Mouse (Mus musculus): ENCODE measurements around the gene 5830473C10Rik. TPM values are rescaled to one million over a fixed set of nuclear protein-coding genes. Genes with fewer than 3 reads are reported as not detected.
"Not testable (repeated sequence)": the region's sequence is repeated elsewhere in the genome, so short reads cannot be mapped to it uniquely, and the experiment has no call there.

The 5830473C10Rik gene
- polyA plus RNA-seq, 1 experiment = 0.10 TPM

GRCm38 (mm10) chr5:90591936-90592335 is 31.0 kb downstream of the 5830473C10Rik start:
- DNase-seq (ENCODE audit: extremely low spot score in 1 of 2, low spot score in 1 of 2) = no peak

- DNase-seq (ENCODE audit: extremely low spot score in 1 of 2, low spot score in 1 of 2) = no peak
Observed at GRCm38 (mm10) chr5:90594945-90595344, 34.0 kb downstream of the 5830473C10Rik start.

DNA sequence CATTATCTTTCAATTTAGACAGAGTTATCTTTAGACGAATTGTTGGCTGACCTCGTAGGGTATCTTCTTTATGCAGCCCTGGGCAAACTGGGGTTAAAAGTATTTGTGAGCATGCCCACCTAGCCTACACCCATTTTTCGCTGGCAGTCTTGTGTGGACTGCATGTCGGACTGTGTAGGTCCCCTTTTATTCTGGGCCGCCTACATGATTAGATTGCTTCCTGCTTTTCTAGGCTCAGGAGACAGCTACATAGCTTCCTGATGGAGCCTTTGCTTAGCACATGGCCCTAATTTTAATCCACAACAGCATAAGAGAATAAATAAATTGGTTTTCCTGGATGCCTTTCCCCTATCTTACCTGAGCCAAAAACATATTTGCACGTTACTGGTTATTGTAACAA is 35.2 kb downstream of the 5830473C10Rik start:
- DNase-seq (ENCODE audit: extremely low spot score in 1 of 2, low spot score in 1 of 2) = no peak

- DNase-seq (ENCODE audit: extremely low spot score in 1 of 2, low spot score in 1 of 2) = peak in 1 of 2 experiments; percentile 82
Observed at GRCm38 (mm10) chr5:90601469-90601868, 40.6 kb downstream of the 5830473C10Rik start.

GRCm38 (mm10) chr5:90603407-90603923 is 42.6 kb downstream of the 5830473C10Rik start:
- DNase-seq (ENCODE audit: extremely low spot score in 1 of 2, low spot score in 1 of 2) = no peak

- DNase-seq (ENCODE audit: extremely low spot score in 1 of 2, low spot score in 1 of 2) = no peak
Observed at GRCm38 (mm10) chr5:90608906-90609305, 48.0 kb downstream of the 5830473C10Rik start.

DNA sequence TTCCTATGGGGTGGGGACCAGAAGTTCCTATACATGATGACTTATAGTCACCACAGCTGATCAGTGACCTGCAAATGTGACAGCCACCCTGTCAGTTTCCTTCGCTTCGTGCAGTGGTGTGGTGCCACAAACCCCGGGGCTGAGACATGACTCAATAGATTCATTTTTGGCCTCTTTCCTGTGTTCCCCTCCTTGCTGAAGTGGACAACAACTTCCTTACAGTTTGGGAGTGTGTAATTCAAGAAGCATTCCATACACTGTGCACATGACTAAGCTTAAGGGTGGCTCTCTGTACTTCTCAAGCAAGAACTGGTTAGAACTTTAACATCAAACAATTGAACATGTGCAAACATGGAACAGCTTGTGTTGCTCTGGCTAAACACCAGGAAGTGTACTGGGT is 50.5 kb downstream of the 5830473C10Rik start:
- DNase-seq (ENCODE audit: extremely low spot score in 1 of 2, low spot score in 1 of 2) = no peak

- no peak for DNase-seq (ENCODE audit: extremely low spot score in 1 of 2, low spot score in 1 of 2)
Observed at GRCm38 (mm10) chr5:90611996-90612611, 51.2 kb downstream of the 5830473C10Rik start.

DNA sequence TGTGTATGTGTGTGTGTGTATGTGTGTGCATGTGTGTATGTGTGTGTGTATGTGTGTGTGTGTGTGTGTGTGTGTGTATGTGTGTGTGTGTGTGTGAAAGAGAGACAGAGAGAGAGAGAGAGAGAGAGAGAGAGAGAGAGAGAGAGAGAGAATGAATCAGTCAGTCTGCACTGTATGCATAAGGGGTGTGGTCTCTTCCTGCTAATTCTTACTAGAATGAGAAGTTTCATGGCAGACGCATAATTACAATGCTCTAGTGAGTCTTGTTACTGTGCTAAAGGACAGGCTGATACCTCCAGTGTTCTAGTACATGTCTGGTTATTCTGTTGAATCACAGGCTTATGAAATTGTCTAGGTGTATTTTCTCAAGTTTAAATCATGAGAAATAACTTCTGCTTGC is 51.8 kb downstream of the 5830473C10Rik start:
- DNase-seq (ENCODE audit: extremely low spot score in 1 of 2, low spot score in 1 of 2) = not testable (repeated sequence)

DNA sequence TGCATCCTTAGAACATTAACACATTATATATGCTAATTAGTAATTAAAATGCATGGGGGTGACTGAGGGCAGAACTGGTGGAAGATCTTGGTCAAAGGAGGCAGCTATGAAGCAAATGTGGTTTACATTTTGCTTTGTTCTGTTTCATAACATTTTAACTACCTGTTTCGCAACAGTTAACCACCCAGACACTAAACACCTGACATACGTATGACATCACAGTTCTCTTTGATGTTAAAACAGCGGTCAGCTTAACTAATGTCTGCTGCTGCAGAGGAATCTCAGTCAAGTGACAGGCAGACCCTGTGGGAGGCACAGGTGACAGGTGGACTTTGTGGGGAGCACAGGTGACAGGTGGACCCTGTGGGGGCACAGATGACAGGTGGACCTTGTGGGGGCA is 57.0 kb downstream of the 5830473C10Rik start:
- no peak for DNase-seq (ENCODE audit: extremely low spot score in 1 of 2, low spot score in 1 of 2)

GRCm38 (mm10) chr5:90621316-90621715 is 60.4 kb downstream of the 5830473C10Rik start:
- DNase-seq (ENCODE audit: extremely low spot score in 1 of 2, low spot score in 1 of 2) = peak in 1 of 2 experiments; percentile 16

GRCm38 (mm10) chr5:90621726-90622125 is 60.8 kb downstream of the 5830473C10Rik start:
- no peak for DNase-seq (ENCODE audit: extremely low spot score in 1 of 2, low spot score in 1 of 2)

DNA sequence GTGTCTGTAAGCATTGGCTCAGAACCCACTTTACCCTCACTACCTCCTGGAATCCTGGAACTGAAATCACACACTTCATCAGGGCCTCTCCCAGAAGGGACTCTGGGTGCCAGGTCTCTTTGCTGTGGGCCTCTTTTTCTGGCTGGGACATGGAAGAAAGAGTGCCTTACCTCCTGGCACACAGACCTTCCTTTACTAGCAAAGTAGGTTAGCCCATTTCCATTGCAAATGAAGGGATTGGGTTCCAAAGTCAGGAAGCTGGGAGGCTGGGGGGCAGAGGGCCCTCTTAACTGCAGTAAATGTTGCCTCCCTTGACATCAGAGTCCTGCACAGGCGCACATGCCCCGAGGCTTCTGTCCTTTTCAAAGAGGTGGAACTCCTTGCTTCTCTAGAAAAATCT is 62.3 kb downstream of the 5830473C10Rik start:
- no peak for DNase-seq (ENCODE audit: extremely low spot score in 1 of 2, low spot score in 1 of 2)

DNA sequence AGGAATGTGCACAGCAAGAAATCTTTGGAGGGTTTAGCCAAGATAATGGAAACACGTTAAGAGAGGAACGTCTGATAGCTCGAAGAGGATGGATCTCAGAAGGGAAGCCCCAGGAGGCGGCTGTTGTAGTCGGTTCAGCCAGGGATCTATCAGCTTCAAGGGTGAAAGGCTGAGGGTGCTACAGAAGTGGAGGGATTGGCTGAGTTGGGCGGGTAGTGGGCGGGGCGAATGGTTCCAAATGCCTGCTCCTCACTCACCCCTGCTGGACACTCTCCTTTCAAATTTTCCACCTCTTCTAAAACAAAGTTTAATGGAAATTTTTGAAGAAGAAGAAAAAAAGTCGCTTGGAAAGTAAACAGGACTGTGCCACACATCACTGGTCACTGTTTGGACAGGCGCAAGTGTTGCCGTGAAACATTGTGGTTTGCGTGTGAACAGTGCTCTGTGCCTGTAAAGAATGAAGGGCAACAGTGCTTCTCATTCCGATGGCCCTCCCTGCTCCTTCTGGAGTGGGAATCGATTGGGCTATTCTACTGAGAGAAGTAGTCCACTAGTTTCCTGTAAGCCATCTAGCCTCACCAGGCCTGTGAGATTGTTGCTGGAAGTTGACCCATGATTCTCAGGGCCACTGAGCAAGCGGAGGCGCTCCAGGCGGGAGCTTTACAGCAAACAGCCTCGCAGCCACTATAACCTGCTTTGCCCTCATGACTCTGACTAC is 64.0 kb downstream of the 5830473C10Rik start:
- DNase-seq (ENCODE audit: extremely low spot score in 1 of 2, low spot score in 1 of 2) = no peak

GRCm38 (mm10) chr5:90627423-90627822 is 66.5 kb downstream of the 5830473C10Rik start:
- no peak for DNase-seq (ENCODE audit: extremely low spot score in 1 of 2, low spot score in 1 of 2)

- no peak for DNase-seq (ENCODE audit: extremely low spot score in 1 of 2, low spot score in 1 of 2)
Observed at GRCm38 (mm10) chr5:90628011-90628410, 67.1 kb downstream of the 5830473C10Rik start.

- no peak for DNase-seq (ENCODE audit: extremely low spot score in 1 of 2, low spot score in 1 of 2)
Observed at GRCm38 (mm10) chr5:90628530-90628929, 67.6 kb downstream of the 5830473C10Rik start.

DNA sequence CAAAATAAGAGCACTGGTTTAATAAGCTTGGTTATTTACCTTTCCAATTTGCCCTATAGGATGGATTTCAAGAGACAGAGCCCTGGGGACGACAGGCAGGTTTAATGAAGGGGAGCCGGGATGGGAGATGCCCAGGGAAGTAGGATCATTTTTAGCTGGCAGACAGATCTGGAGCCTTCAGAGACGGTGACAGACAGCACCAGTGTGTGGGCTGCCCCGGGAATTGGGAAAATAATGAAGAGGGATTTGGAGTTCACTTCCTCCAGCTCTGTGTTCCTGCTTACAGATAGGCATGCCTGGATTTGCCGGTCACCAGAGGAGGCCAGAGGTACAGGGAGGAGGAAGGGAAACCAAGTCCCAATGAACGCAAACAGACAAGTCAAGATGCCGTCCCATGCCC is 74.0 kb downstream of the 5830473C10Rik start:
- no peak for DNase-seq (ENCODE audit: extremely low spot score in 1 of 2, low spot score in 1 of 2)

GRCm38 (mm10) chr5:90640286-90641217 is 79.6 kb downstream of the 5830473C10Rik start, which contains the start of gene Rassf6:
Gene Rassf6 (minus strand): TSS chr5:90640657.
- DNase-seq (ENCODE audit: extremely low spot score in 1 of 2, low spot score in 1 of 2) = no peak

DNA sequence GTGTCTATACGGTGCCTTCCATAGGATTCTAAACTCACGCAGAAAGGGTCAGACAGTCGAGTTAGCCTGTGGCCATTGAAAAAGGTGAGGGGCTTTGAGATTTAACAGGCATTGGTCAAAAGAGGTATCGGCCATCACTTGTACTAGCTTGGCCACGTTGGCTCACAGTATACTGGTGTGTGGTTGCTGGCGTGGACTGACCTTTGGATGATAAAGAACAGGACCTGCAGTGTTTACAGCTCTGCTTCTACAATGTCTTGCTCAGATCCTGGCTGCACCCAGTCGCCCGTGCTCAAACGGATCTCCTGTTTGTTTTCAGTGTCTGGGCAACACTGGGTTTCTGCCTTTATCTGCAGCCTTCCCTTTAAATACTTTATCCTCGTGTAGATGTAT is 80.3 kb downstream of the 5830473C10Rik start:
- DNase-seq (ENCODE audit: extremely low spot score in 1 of 2, low spot score in 1 of 2) = no peak

GRCm38 (mm10) chr5:90645579-90645978 is 84.7 kb downstream of the 5830473C10Rik start:
- no peak for DNase-seq (ENCODE audit: extremely low spot score in 1 of 2, low spot score in 1 of 2)
